Mouse (Mus musculus): ENCODE results near the gene Ppp1r36. TPM values are rescaled to one million over a fixed set of nuclear protein-coding genes. Genes with fewer than 3 reads are reported as not detected.
A peak's percentile ranks its signal among the peaks of the same experiment; 100 is the strongest.

Gene Ppp1r36
- polyA plus RNA-seq, 1 experiment from 2014 or later, result 1.8 TPM

GRCm38 (mm10) chr12:76374911-76375310, 42.4 kb upstream of the Ppp1r36 start:
- H3K4me3 ChIP-seq, result no peak overlapping the region
- H3K27ac ChIP-seq, result no peak overlapping the region
- H3K4me1 ChIP-seq (replicated peaks), result peaks cover 61% of the 10 kb centered on the region
- H3K9ac ChIP-seq, result no peak overlapping the region
- whole genome bisulfite sequencing, result 63% methylated on average over 4 of the region's 4 CpGs
- H3K9me3 ChIP-seq (replicated peaks), result no peaks in the 10 kb centered on the region
- H3K4me2 ChIP-seq, result no peak overlapping the region
- ATAC-seq (replicated peaks; ENCODE audit: insufficient number of reproducible peaks, insufficient read depth, low FRiP score, low read depth), result no peak
- H3K36me3 ChIP-seq, result no peaks in the 10 kb centered on the region
- H3K27me3 ChIP-seq, result no peaks in the 10 kb centered on the region

- Histone ChIP-seq H3K9me3 (replicated peaks) (no peaks in the 10 kb centered on the region), H3K9ac (no peak overlapping the region), H3K4me3 (no peak overlapping the region), H3K36me3 (no peaks in the 10 kb centered on the region), H3K27me3 (no peaks in the 10 kb centered on the region), H3K4me2 (no peak overlapping the region), H3K27ac (0 out of 2 replicates have a peak overlapping the region, but pooled peaks have one; percentile 16), H3K4me1 (replicated peaks) (peaks cover 63% of the 10 kb centered on the region)
- 44% methylated on average over 3 of the region's 3 CpGs for WGBS
- ATAC-seq (replicated peaks; ENCODE audit: insufficient number of reproducible peaks, insufficient read depth, low FRiP score, low read depth), result no peak
Measured at GRCm38 (mm10) chr12:76375506-76375905, 41.8 kb upstream of the Ppp1r36 start.

GRCm38 (mm10) chr12:76376649-76377048, 40.7 kb upstream of the Ppp1r36 start:
- Histone ChIP-seq H3K27me3 (no peaks in the 10 kb centered on the region), H3K4me1 (replicated peaks) (peaks cover 62% of the 10 kb centered on the region), H3K9me3 (replicated peaks) (no peaks in the 10 kb centered on the region), H3K9ac (no peak overlapping the region), H3K36me3 (no peaks in the 10 kb centered on the region), H3K27ac (peak overlapping the region; percentile 7; the same call in 1 of the 2 replicates), H3K4me2 (no peak overlapping the region), H3K4me3 (no peak overlapping the region)
- 49% methylated on average over 7 of the region's 7 CpGs for WGBS
- ATAC-seq (replicated peaks; ENCODE audit: insufficient number of reproducible peaks, insufficient read depth, low FRiP score, low read depth), result no peak

- Histone ChIP-seq H3K4me2 (no peak overlapping the region), H3K4me1 (replicated peaks) (peaks cover 57% of the 10 kb centered on the region), H3K9me3 (replicated peaks) (no peaks in the 10 kb centered on the region), H3K27me3 (no peaks in the 10 kb centered on the region), H3K27ac (peak overlapping the region; percentile 7; the same call in 1 of the 2 replicates), H3K9ac (no peak overlapping the region), H3K36me3 (no peaks in the 10 kb centered on the region), H3K4me3 (no peak overlapping the region)
- ATAC-seq (replicated peaks; ENCODE audit: insufficient number of reproducible peaks, insufficient read depth, low FRiP score, low read depth), result no peak
- 93% methylated on average over 6 of the region's 6 CpGs for WGBS
Measured at GRCm38 (mm10) chr12:76377059-76377458, 40.3 kb upstream of the Ppp1r36 start.

- no peaks in the 10 kb centered on the region for H3K9me3 ChIP-seq (replicated peaks)
- no peak overlapping the region for H3K4me2 ChIP-seq
- H3K27ac ChIP-seq, result no peak overlapping the region
- H3K4me3 ChIP-seq, result no peak overlapping the region
- peaks cover under 1% of the 10 kb centered on the region; the same call in 1 of the 2 replicates for H3K36me3 ChIP-seq
- no peaks in the 10 kb centered on the region for H3K27me3 ChIP-seq
- H3K4me1 ChIP-seq (replicated peaks), result peaks cover 51% of the 10 kb centered on the region
- no peak for ATAC-seq (replicated peaks; ENCODE audit: insufficient number of reproducible peaks, insufficient read depth, low FRiP score, low read depth)
- WGBS, result 80% methylated on average over 3 of the region's 3 CpGs
- H3K9ac ChIP-seq, result no peak overlapping the region
Measured at GRCm38 (mm10) chr12:76377726-76378125, 39.6 kb upstream of the Ppp1r36 start.

GRCm38 (mm10) chr12:76378556-76378955, 38.8 kb upstream of the Ppp1r36 start:
- Histone ChIP-seq H3K9me3 (replicated peaks) (no peaks in the 10 kb centered on the region), H3K27me3 (no peaks in the 10 kb centered on the region), H3K4me1 (replicated peaks) (peaks cover 47% of the 10 kb centered on the region), H3K36me3 (peaks cover 4% of the 10 kb centered on the region; the same call in 1 of the 2 replicates), H3K9ac (no peak overlapping the region), H3K27ac (0 out of 2 replicates have a peak overlapping the region, but pooled peaks have one; percentile 11), H3K4me3 (no peak overlapping the region), H3K4me2 (no peak overlapping the region)
- 53% methylated on average over 5 of the region's 5 CpGs for WGBS
- no peak for ATAC-seq (replicated peaks; ENCODE audit: insufficient number of reproducible peaks, insufficient read depth, low FRiP score, low read depth)

- no peak overlapping the region for H3K9ac ChIP-seq
- no peak overlapping the region for H3K4me2 ChIP-seq
- 63% methylated on average over 7 of the region's 7 CpGs for WGBS
- no peaks in the 10 kb centered on the region for H3K9me3 ChIP-seq (replicated peaks)
- peaks cover 34% of the 10 kb centered on the region for H3K4me1 ChIP-seq (replicated peaks)
- ATAC-seq (replicated peaks; ENCODE audit: insufficient number of reproducible peaks, insufficient read depth, low FRiP score, low read depth), result no peak
- H3K36me3 ChIP-seq, result peaks cover 9% of the 10 kb centered on the region; the same call in 1 of the 2 replicates
- no peak overlapping the region for H3K4me3 ChIP-seq
- H3K27me3 ChIP-seq, result no peaks in the 10 kb centered on the region
- H3K27ac ChIP-seq, result 0 out of 2 replicates have a peak overlapping the region, but pooled peaks have one; percentile 21
Measured at GRCm38 (mm10) chr12:76380151-76380550, 37.2 kb upstream of the Ppp1r36 start.

GRCm38 (mm10) chr12:76385342-76385741, 32.0 kb upstream of the Ppp1r36 start:
- H3K27ac ChIP-seq, result no peak overlapping the region
- H3K9me3 ChIP-seq (replicated peaks), result no peaks in the 10 kb centered on the region
- 81% methylated on average over 8 of the region's 8 CpGs for WGBS
- no peak overlapping the region for H3K4me2 ChIP-seq
- H3K4me1 ChIP-seq (replicated peaks), result no peaks in the 10 kb centered on the region
- H3K27me3 ChIP-seq, result no peaks in the 10 kb centered on the region
- no peak for ATAC-seq (replicated peaks; ENCODE audit: insufficient number of reproducible peaks, insufficient read depth, low FRiP score, low read depth)
- no peak overlapping the region for H3K4me3 ChIP-seq
- H3K9ac ChIP-seq, result no peak overlapping the region
- peaks cover 37% of the 10 kb centered on the region; the same call in 1 of the 2 replicates for H3K36me3 ChIP-seq

GRCm38 (mm10) chr12:76388794-76389193, 28.5 kb upstream of the Ppp1r36 start:
- no peaks in the 10 kb centered on the region for H3K27me3 ChIP-seq
- no peak for ATAC-seq (replicated peaks; ENCODE audit: insufficient number of reproducible peaks, insufficient read depth, low FRiP score, low read depth)
- H3K36me3 ChIP-seq, result peaks cover 35% of the 10 kb centered on the region; the same call in 1 of the 2 replicates
- no peaks in the 10 kb centered on the region for H3K4me1 ChIP-seq (replicated peaks)
- WGBS, result 90% methylated on average over 11 of the region's 11 CpGs
- no peak overlapping the region for H3K9ac ChIP-seq
- no peak overlapping the region for H3K27ac ChIP-seq
- H3K4me3 ChIP-seq, result no peak overlapping the region
- H3K9me3 ChIP-seq (replicated peaks), result no peaks in the 10 kb centered on the region
- H3K4me2 ChIP-seq, result no peak overlapping the region

GRCm38 (mm10) chr12:76391595-76392271, 25.6 kb upstream of the Ppp1r36 start:
- no peak overlapping the region for H3K4me2 ChIP-seq
- no peak overlapping the region for H3K9ac ChIP-seq
- H3K4me3 ChIP-seq, result no peak overlapping the region
- no peaks in the 10 kb centered on the region for H3K27me3 ChIP-seq
- no peak overlapping the region for H3K27ac ChIP-seq
- WGBS, result 73% methylated on average over 3 of the region's 3 CpGs
- H3K36me3 ChIP-seq, result peaks cover 16% of the 10 kb centered on the region; the same call in 1 of the 2 replicates
- no peaks in the 10 kb centered on the region for H3K4me1 ChIP-seq (replicated peaks)
- ATAC-seq (replicated peaks; ENCODE audit: insufficient number of reproducible peaks, insufficient read depth, low FRiP score, low read depth), result no peak
- H3K9me3 ChIP-seq (replicated peaks), result no peaks in the 10 kb centered on the region

GRCm38 (mm10) chr12:76392979-76393378, 24.4 kb upstream of the Ppp1r36 start:
- peaks cover 11% of the 10 kb centered on the region for H3K36me3 ChIP-seq
- no peaks in the 10 kb centered on the region for H3K27me3 ChIP-seq
- H3K4me1 ChIP-seq (replicated peaks), result no peaks in the 10 kb centered on the region
- no peak overlapping the region for H3K4me3 ChIP-seq
- no peak overlapping the region for H3K9ac ChIP-seq
- no peaks in the 10 kb centered on the region for H3K9me3 ChIP-seq (replicated peaks)
- no peak for ATAC-seq (replicated peaks; ENCODE audit: insufficient number of reproducible peaks, insufficient read depth, low FRiP score, low read depth)
- WGBS, result 78% methylated on average over 5 of the region's 5 CpGs
- no peak overlapping the region for H3K4me2 ChIP-seq
- H3K27ac ChIP-seq, result no peak overlapping the region

- 85% methylated on average over 5 of the region's 5 CpGs for WGBS
- no peaks in the 10 kb centered on the region; the same call in 1 of the 2 replicates for H3K36me3 ChIP-seq
- H3K9me3 ChIP-seq (replicated peaks), result no peaks in the 10 kb centered on the region
- no peak overlapping the region for H3K4me3 ChIP-seq
- 0 out of 2 replicates have a peak, but pooled peaks cover 3% of the 10 kb centered on the region for H3K4me1 ChIP-seq (replicated peaks)
- no peak overlapping the region for H3K27ac ChIP-seq
- H3K9ac ChIP-seq, result no peak overlapping the region
- no peaks in the 10 kb centered on the region for H3K27me3 ChIP-seq
- ATAC-seq (replicated peaks; ENCODE audit: insufficient number of reproducible peaks, insufficient read depth, low FRiP score, low read depth), result no peak
- no peak overlapping the region for H3K4me2 ChIP-seq
Measured at GRCm38 (mm10) chr12:76397281-76397680, 20.1 kb upstream of the Ppp1r36 start.
